In genomic region chr6:144704962-144705361, GRCm38 (mm10) we compare ENCODE assay signal across 19 mouse cellular contexts.
DNase-seq lines count a peak whose midpoint lies in the region; ATAC-seq and TF ChIP-seq lines count a peak whose summit lies in the region.
"Had no signal": no experiment of that assay in that cellular context is flagged by ENCODE, and none has a peak within 500 bp of the region (broad histone marks: within the 10 kb centered on the region; RNA-seq: fewer than 3 reads in every experiment).

No protein-coding gene starts in this region.

- H3K4me2 ChIP-seq in liver, embryonic 13.5 days, result no peak overlapping the region
- H3K4me2 ChIP-seq: embryonic facial prominence, embryonic 13.5 days; forebrain, embryonic 12.5 days; heart, embryonic 11.5 days; heart, embryonic 15.5 days; hindbrain, embryonic 14.5 days; intestine, embryonic 15.5 days had no signal

- WGBS in liver, embryonic 13.5 days (ENCODE audit: insufficient replicate concordance), result 19% methylated on average over 5 of the region's 5 CpGs

- TF ChIP-seq CTCF in left cerebral cortex, adult 2 months (IDR thresholded peaks at IDR 0.05), result no peak

- H3K9me3 ChIP-seq in liver, embryonic 13.5 days (replicated peaks), result no peaks in the 10 kb centered on the region
- H3K9me3 ChIP-seq: embryonic facial prominence, embryonic 13.5 days; heart, embryonic 15.5 days; intestine, embryonic 15.5 days had no signal

- no peak overlapping the region for H3K9ac ChIP-seq in liver, embryonic 13.5 days
- H3K9ac ChIP-seq: embryonic facial prominence, embryonic 13.5 days; forebrain, embryonic 12.5 days; forebrain, postnatal 0 days; heart, embryonic 15.5 days; hindbrain, embryonic 14.5 days; intestine, embryonic 15.5 days had no signal

- no peaks in the 10 kb centered on the region for H3K36me3 ChIP-seq in liver, embryonic 13.5 days
- H3K36me3 ChIP-seq: embryonic facial prominence, embryonic 13.5 days; forebrain, embryonic 12.5 days; heart, embryonic 15.5 days; hindbrain, embryonic 10.5 days; intestine, embryonic 15.5 days had no signal

- peak; percentile 71 for ATAC-seq in common myeloid progenitor, adult 5-6 weeks (replicated peaks; ENCODE audit: low read depth, poor library complexity, severe bottlenecking)
- peak; percentile 43 for ATAC-seq in liver, embryonic 13.5 days (ENCODE audit: low read depth)
- ATAC-seq in megakaryocyte progenitor cell, adult 5-6 weeks (replicated peaks; ENCODE audit: poor library complexity), result peak; percentile 81
- no peak for ATAC-seq in granulocyte monocyte progenitor cell, adult 5-6 weeks (replicated peaks; ENCODE audit: poor library complexity, severe bottlenecking)
- ATAC-seq: forebrain, postnatal 0 days; intestine, embryonic 15.5 days had no signal

- peak; percentile 23 for DNase-seq in c-Kit-positive CD71-positive TER-119-negative erythroid progenitor cells, embryonic 14.5 days (ENCODE audit: low read depth)
- peak; percentile 15 for DNase-seq in liver, embryonic 13.5 days
- DNase-seq in left cerebral cortex, adult 11 months (ENCODE audit: low spot score), result no peak
- no peak for DNase-seq in left cerebral cortex, adult 2 months (ENCODE audit: extremely low spot score in 1 of 2, low spot score in 2 of 2)
- DNase-seq: adrenal gland, adult 8-10 months; cerebellum, adult 8-10 months; cerebellum, postnatal 14 days; forebrain, postnatal 0 days; gastrocnemius, postnatal 14 days had no signal

- intact Hi-C loops in left cerebral cortex, adult 2 months (cut with DNase I), result no loop called here

- H3K4me1 ChIP-seq in liver, embryonic 13.5 days (replicated peaks), result peaks cover 33% of the 10 kb centered on the region
- H3K4me1 ChIP-seq: embryonic facial prominence, embryonic 13.5 days; forebrain, embryonic 12.5 days; hindbrain, embryonic 10.5 days; intestine, embryonic 15.5 days had no signal

- H3K27ac ChIP-seq in liver, embryonic 13.5 days, result no peak overlapping the region
- H3K27ac ChIP-seq in left cerebral cortex, adult 2 months, result no peak overlapping the region
- H3K27ac ChIP-seq: embryonic facial prominence, embryonic 13.5 days; forebrain, embryonic 12.5 days; heart, embryonic 15.5 days; hindbrain, embryonic 10.5 days; hindbrain, embryonic 14.5 days; intestine, embryonic 15.5 days had no signal

- no peaks in the 10 kb centered on the region for H3K27me3 ChIP-seq in liver, embryonic 13.5 days
- H3K27me3 ChIP-seq: embryonic facial prominence, embryonic 13.5 days; heart, embryonic 15.5 days; intestine, embryonic 15.5 days had no signal

- H3K4me3 ChIP-seq in liver, embryonic 13.5 days (replicated peaks), result no peak overlapping the region
- no peak overlapping the region for H3K4me3 ChIP-seq in left cerebral cortex, adult 2 months
- H3K4me3 ChIP-seq: embryonic facial prominence, embryonic 13.5 days; forebrain, embryonic 12.5 days; heart, embryonic 15.5 days; hindbrain, embryonic 10.5 days; intestine, embryonic 15.5 days had no signal

Comparison
In these comparisons a context has a peak if more than half of its experiments do, and no peak if none do; other contexts are left out.
1. DNase-seq: peak in c-Kit-positive CD71-positive TER-119-negative erythroid progenitor cells, embryonic 14.5 days (single experiment) and liver, embryonic 13.5 days (single experiment); none in left cerebral cortex, adult 11 months (single experiment) and left cerebral cortex, adult 2 months (0 of 2).